Mouse (Mus musculus): ENCODE measurements at regions not wholly inside any gene's neighbourhood (a gene's known extent, or its start where the extent isn't known, plus 50 kb on each side); places are given as distances from the start of the nearest gene placed in this dataset.

GRCm38 (mm10) chr11:20916961-20917360, 86.1 kb upstream of the Lgalsl start:
- 77% methylated on average over 7 of the region's 7 CpGs for WGBS (ENCODE audit: insufficient replicate concordance)
- no peak for DNase-seq
- Histone ChIP-seq H3K9me3 (ENCODE audit: low read length) (no peaks in the 10 kb centered on the region), H3K27ac (ENCODE audit: low read depth) (peak overlapping the region; percentile 96), H3K4me3 (ENCODE audit: low read depth, low read length) (no peak overlapping the region), H3K27me3 (ENCODE audit: insufficient read depth, low read length) (no peaks in the 10 kb centered on the region), H3K36me3 (replicated peaks; ENCODE audit: insufficient read depth, low read length) (no peaks in the 10 kb centered on the region), H3K9ac (replicated peaks) (no peak overlapping the region), H3K4me2 (ENCODE audit: low read depth, low read length) (peak overlapping the region; percentile 0; the same call in 1 of the 2 replicates), H3K4me1 (ENCODE audit: insufficient read depth) (peaks cover 26% of the 10 kb centered on the region)
- peak; percentile 3; the same call in 1 of the 2 replicates for ATAC-seq
- TF ChIP-seq CTCF (IDR thresholded peaks at IDR 0.05; ENCODE audit: low read depth) (no peak), EP300 (IDR thresholded peaks at IDR 0.05; ENCODE audit: low read depth) (no peak)

- H3K27ac ChIP-seq (ENCODE audit: low read depth): 0 out of 2 replicates have a peak overlapping the region, but pooled peaks have one; percentile 4
- peaks cover 26% of the 10 kb centered on the region for H3K4me1 ChIP-seq (ENCODE audit: insufficient read depth)
- H3K9me3 ChIP-seq (ENCODE audit: low read length): no peaks in the 10 kb centered on the region
- ATAC-seq: no peak
- TF ChIP-seq CTCF (IDR thresholded peaks at IDR 0.05; ENCODE audit: low read depth) (no peak), EP300 (IDR thresholded peaks at IDR 0.05; ENCODE audit: low read depth) (no peak)
- H3K4me2 ChIP-seq (ENCODE audit: low read depth, low read length): no peak overlapping the region
- DNase-seq: no peak
- no peak overlapping the region for H3K4me3 ChIP-seq (ENCODE audit: low read depth, low read length)
- H3K9ac ChIP-seq (replicated peaks): no peak overlapping the region
- no peaks in the 10 kb centered on the region for H3K27me3 ChIP-seq (ENCODE audit: insufficient read depth, low read length)
- 27% methylated on average over 5 of the region's 5 CpGs for WGBS (ENCODE audit: insufficient replicate concordance)
- no peaks in the 10 kb centered on the region for H3K36me3 ChIP-seq (replicated peaks; ENCODE audit: insufficient read depth, low read length)
Observed at GRCm38 (mm10) chr11:20917483-20917882, 86.6 kb upstream of the Lgalsl start.

GRCm38 (mm10) chr11:20923115-20923514, 92.3 kb upstream of the Lgalsl start:
- Histone ChIP-seq H3K4me3 (ENCODE audit: low read depth, low read length) (no peak overlapping the region), H3K27ac (ENCODE audit: low read depth) (no peak overlapping the region), H3K9me3 (ENCODE audit: low read length) (no peaks in the 10 kb centered on the region), H3K36me3 (replicated peaks; ENCODE audit: insufficient read depth, low read length) (no peaks in the 10 kb centered on the region), H3K4me1 (ENCODE audit: insufficient read depth) (peaks cover 2% of the 10 kb centered on the region; the same call in 1 of the 2 replicates), H3K4me2 (ENCODE audit: low read depth, low read length) (no peak overlapping the region), H3K9ac (replicated peaks) (no peak overlapping the region), H3K27me3 (ENCODE audit: insufficient read depth, low read length) (0 out of 2 replicates have a peak, but pooled peaks cover 4% of the 10 kb centered on the region)
- ATAC-seq: no peak
- TF ChIP-seq CTCF (IDR thresholded peaks at IDR 0.05; ENCODE audit: low read depth) (no peak), EP300 (IDR thresholded peaks at IDR 0.05; ENCODE audit: low read depth) (no peak)
- DNase-seq: peak; percentile 10
- WGBS (ENCODE audit: insufficient replicate concordance): 60% methylated on average over 6 of the region's 6 CpGs

- Histone ChIP-seq H3K4me2 (ENCODE audit: low read depth, low read length) (no peak overlapping the region), H3K27me3 (ENCODE audit: insufficient read depth, low read length) (no peaks in the 10 kb centered on the region), H3K36me3 (replicated peaks; ENCODE audit: insufficient read depth, low read length) (no peaks in the 10 kb centered on the region), H3K27ac (ENCODE audit: low read depth) (no peak overlapping the region), H3K4me3 (ENCODE audit: low read depth, low read length) (no peak overlapping the region), H3K4me1 (ENCODE audit: insufficient read depth) (no peaks in the 10 kb centered on the region), H3K9ac (replicated peaks) (no peak overlapping the region), H3K9me3 (ENCODE audit: low read length) (no peaks in the 10 kb centered on the region)
- DNase-seq: no peak
- ATAC-seq: no peak
- 79% methylated on average over 1 of the region's 1 CpGs for WGBS (ENCODE audit: insufficient replicate concordance)
- TF ChIP-seq EP300 (IDR thresholded peaks at IDR 0.05; ENCODE audit: low read depth): no peak
- no peak for TF ChIP-seq CTCF (IDR thresholded peaks at IDR 0.05; ENCODE audit: low read depth)
Observed at GRCm38 (mm10) chr11:20929426-20929825, 98.6 kb upstream of the Lgalsl start.

- TF ChIP-seq CTCF (IDR thresholded peaks at IDR 0.05; ENCODE audit: low read depth) (no peak), EP300 (IDR thresholded peaks at IDR 0.05; ENCODE audit: low read depth) (no peak)
- Histone ChIP-seq H3K27me3 (ENCODE audit: insufficient read depth, low read length) (no peaks in the 10 kb centered on the region), H3K4me2 (ENCODE audit: low read depth, low read length) (no peak overlapping the region), H3K36me3 (replicated peaks; ENCODE audit: insufficient read depth, low read length) (no peaks in the 10 kb centered on the region), H3K4me1 (ENCODE audit: insufficient read depth) (no peaks in the 10 kb centered on the region), H3K9me3 (ENCODE audit: low read length) (no peaks in the 10 kb centered on the region), H3K9ac (replicated peaks) (no peak overlapping the region), H3K27ac (ENCODE audit: low read depth) (no peak overlapping the region), H3K4me3 (ENCODE audit: low read depth, low read length) (no peak overlapping the region)
- ATAC-seq (no peak), DNase-seq (no peak)
- 65% methylated on average over 2 of the region's 2 CpGs for WGBS (ENCODE audit: insufficient replicate concordance)
Observed at GRCm38 (mm10) chr11:20930045-20930444, 99.2 kb upstream of the Lgalsl start.

GRCm38 (mm10) chr11:20930573-20930972, 99.7 kb upstream of the Lgalsl start:
- no peak for DNase-seq

More at GRCm38 (mm10) chr11:20930573-20930972, 99.7 kb upstream of the Lgalsl start:
- no peaks in the 10 kb centered on the region for H3K27me3 ChIP-seq (ENCODE audit: insufficient read depth, low read length)
- no peak overlapping the region for H3K27ac ChIP-seq (ENCODE audit: low read depth)
- H3K9ac ChIP-seq (replicated peaks): no peak overlapping the region
- no peaks in the 10 kb centered on the region for H3K9me3 ChIP-seq (ENCODE audit: low read length)
- H3K4me2 ChIP-seq (ENCODE audit: low read depth, low read length): no peak overlapping the region
- no peak for ATAC-seq
- no peaks in the 10 kb centered on the region for H3K36me3 ChIP-seq (replicated peaks; ENCODE audit: insufficient read depth, low read length)
- WGBS (ENCODE audit: insufficient replicate concordance): 56% methylated on average over 5 of the region's 5 CpGs
- H3K4me1 ChIP-seq (ENCODE audit: insufficient read depth): peaks cover 3% of the 10 kb centered on the region; the same call in 1 of the 2 replicates
- no peak for TF ChIP-seq EP300 (IDR thresholded peaks at IDR 0.05; ENCODE audit: low read depth)
- TF ChIP-seq CTCF (IDR thresholded peaks at IDR 0.05; ENCODE audit: low read depth): no peak
- no peak overlapping the region for H3K4me3 ChIP-seq (ENCODE audit: low read depth, low read length)

Data from liver, postnatal 0 days (tissue).